Mouse (Mus musculus) adrenal gland (tissue): ENCODE results near the gene Atp13a2.

ENCODE experiments used
- intact Hi-C: fragments of 180-260 bp; cut with DNase I; formaldehyde crosslinking; loops from one replicate; pipeline ENCODE4 v1.15.1; 2025

Gene Atp13a2

GRCm38 (mm10) chr4:141031733-141032132, 45.1 kb downstream of the Atp13a2 start:
- intact Hi-C loops: loop anchor here (2.0 to 5.0 kb wide), 2 partner anchors 49 to 67 kb away; no protein-coding TSS in a partner anchor

DNA sequence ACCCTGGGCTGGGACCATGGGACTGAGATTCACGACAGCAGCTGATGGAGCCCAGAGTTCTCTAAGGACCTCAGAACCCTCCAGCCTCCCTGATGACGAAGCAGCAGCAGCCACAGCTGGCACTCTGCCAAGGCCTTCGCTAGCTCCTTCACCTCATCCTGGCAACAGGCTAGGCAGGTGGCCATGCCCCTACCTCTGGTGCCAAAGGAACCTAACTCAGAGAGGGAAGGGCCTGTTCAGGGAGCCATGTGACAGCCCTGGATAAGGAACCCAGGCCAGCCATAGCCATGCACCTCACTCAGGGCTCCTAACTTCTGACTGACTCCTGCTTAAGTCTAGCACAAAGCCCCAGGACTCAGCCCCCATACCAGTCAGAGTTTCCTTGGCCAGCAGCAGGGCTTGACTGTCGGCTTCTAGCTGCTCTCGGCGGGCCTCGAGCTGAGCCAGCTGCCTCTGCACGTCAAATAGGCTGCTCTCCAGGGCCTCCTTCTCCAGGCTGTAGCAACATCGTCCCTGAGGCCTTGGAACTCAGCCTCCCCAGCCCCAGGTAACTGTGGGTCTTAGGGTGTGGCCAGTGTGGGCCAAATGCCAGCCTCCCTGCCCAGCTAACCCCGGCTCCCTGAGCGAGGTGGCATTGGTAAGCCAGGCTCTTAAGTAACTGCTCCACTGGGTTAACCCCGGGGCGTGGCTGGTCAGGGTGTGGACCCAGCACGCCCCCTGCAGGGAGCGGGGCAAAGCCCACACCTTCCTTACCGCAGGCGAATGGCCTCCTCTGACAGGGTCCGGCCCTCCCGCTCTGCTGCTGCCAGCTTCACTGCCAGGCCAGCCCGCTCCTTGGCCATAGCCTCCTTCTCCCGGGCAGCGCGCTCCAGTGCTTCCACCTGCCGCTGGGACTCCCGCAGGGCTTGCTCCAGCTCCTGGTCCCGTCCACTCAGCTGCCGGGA, 47.2 kb downstream of the Atp13a2 start:
- intact Hi-C loops: loop anchor here (2.0 to 5.0 kb wide), 2 partner anchors 52 to 69 kb away; no protein-coding TSS in a partner anchor

DNA sequence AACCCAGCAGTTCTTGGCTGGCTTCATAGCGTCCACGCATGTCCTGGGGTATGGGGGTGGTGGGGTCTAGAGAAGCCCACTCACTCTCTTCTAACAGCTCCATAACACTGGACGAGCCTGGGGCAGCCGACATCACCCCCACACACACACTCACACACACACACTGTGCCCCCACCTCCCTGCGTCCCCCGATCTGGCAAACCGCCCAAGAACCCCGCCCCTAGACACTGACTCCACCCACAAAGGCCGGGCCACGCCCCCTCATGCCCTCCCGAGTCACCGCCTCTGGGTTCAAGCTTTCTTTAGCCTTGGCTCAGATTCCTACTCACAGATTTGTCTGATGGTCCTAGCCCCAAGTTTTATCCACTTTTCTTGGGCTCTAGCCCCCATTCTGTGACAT, 54.4 kb downstream of the Atp13a2 start:
- intact Hi-C loops: no loop called here

- intact Hi-C loops: loop anchor here (1.0 kb wide), 1 partner anchor 20 kb away; no protein-coding TSS in a partner anchor
These were observed 58.1 kb downstream of the Atp13a2 start for GRCm38 (mm10) chr4:141044816-141045215.

DNA sequence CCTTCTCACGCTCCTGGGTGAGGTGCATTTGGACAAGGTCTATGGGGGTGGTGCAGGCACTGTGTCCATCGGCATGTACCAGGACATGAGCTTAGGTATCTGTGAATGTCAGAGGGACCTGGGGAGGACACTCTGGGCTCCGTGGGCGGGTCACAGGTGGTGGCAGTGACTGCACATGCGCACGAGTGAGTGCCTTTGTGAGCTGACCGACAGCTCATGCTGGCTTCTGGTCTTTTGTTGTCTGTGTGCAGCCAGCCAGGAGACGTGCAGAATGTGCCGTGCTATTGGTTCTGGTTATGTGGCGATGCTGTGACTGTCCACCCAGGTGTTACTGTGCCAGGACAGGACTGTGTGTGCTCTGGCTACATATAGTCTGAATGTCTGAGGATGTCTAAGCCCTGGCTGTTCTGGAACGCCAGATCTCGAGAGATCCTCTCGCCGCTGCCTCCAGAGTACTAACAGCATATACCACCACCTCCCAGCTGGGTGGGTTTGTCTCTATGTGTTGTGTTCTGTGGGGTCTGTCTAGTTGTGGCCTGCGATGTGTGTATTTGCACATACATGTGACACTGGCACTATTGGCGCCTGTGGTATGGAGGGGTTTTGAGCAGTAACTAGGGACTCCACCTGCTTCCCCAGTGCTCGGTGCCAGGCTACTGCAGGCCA, 62.3 kb downstream of the Atp13a2 start:
- intact Hi-C loops: no loop called here

DNA sequence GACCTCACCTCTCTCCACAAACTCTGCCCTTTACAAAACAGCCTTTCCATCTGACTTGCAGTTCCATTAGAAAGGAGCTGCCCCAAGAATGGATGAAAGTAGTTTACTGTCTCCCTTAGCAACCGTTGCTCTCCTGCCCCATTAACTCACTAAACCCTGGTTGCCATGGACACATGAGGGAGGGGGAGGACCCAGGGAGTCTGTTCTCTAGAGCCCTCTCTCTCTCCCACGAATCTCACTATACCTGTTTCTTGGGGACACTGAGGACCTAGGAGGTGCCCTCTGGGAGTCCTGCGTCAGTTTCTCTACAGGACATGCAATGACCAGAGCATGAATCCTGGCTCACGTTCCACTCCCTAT, 62.8 kb downstream of the Atp13a2 start:
- intact Hi-C loops: no loop called here

- intact Hi-C loops: no loop called here
These were observed 65.8 kb downstream of the Atp13a2 start for GRCm38 (mm10) chr4:141052442-141052841.

DNA sequence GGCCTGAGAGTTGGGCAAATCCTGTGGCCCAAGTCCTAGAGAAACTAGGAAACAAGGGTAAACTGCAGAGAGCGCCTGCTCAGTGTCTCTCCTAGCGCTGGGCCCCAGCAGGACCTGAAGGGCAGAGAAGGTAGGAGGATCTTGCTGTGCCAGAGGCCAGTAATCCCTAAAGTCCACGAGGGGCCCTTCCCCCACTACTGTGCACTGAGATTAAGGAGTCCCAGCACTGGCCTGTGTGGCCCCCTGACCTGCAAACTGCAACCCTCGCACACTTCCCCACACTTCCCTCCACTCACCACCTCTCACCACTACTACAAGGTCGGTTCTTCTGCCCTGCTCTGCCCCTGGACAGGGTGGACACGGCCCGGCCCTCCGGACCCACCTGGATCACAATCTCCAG, 66.5 kb downstream of the Atp13a2 start:
- intact Hi-C loops: no loop called here

DNA sequence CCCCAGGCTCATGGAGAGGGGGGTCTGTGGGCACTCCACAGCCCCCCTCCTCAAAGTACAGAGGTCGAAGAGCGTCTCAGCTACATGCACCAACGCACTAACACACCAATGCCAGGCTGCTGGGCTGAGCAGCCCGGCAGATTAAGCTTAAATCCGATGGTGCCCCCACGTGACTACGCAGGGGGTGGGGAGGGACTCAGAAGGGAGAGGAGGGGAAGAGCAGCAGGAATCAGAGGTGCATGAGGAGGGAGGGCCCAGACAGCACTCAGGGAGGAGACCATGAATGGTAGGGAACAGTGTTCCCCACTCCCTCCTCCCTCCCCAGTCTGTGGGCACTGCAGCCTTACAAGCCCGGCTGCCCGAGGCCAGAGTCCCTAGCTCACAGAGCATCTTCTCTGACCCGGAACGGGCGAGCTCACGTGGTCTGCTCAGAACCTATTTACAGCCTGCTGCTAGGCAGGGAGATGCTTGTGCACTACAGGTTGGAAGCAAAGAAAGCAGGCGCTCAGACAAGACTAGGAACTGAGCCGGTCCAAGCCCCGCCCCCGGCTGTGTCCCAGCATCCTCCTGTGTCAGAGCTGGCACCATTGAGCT, 67.0 kb downstream of the Atp13a2 start:
- intact Hi-C loops: no loop called here
